Mouse (Mus musculus) left cerebral cortex, postnatal 4 days (tissue): Measurements from ENCODE around the gene Ap1g1. TPM values are rescaled to one million over a fixed set of nuclear protein-coding genes. Genes with fewer than 3 reads are reported as not detected.
"Not testable (repeated sequence)": the region's sequence is repeated elsewhere in the genome, so short reads cannot be mapped to it uniquely, and the experiment has no call there.

Source experiments
- DNase-seq: peaks from one replicate; pipeline ENCODE4 v3.0.0-alpha.2; 2022
- intact Hi-C: fragments of 180-260 bp; cut with DNase I; formaldehyde crosslinking; loops from one replicate; pipeline ENCODE4 v1.15.1; 2025
- total RNA-seq, 2 experiments: library from RNA; stranded (reverse); gene quantifications; 2 replicates each; pipeline ENCODE4 v1.2.3; 2021

The Ap1g1 gene
- total RNA-seq, 2 experiments from 2014 or later, result 110 to 116 TPM

- intact Hi-C loops, result no loop called here
Measured at GRCm38 (mm10) chr8:109863398-109863797, 85.0 kb downstream of the Ap1g1 start.

DNA sequence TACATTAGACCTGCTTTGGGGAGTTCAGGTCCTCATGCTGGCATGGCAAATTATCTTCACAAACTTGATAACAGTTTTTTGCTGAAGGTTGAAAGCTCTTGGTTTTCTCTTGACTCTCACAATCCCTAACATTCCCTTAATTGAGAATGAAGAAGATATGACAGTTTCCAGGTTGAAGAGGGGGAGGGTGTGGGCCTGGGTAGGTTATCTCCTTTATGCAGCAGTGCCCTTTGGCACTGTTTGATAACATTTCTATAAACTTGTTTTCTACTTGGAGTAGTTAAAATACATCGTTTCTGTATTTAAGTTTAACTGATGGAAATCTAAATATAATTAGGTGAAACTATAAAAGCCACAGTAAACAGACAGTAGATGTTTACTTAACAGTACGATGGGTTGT is 86.4 kb downstream of the Ap1g1 start:
- no peak for DNase-seq
- intact Hi-C loops, result no loop called here

More at GRCm38 (mm10) chr8:109863398-109863797, 85.0 kb downstream of the Ap1g1 start:
- DNase-seq, result no peak

GRCm38 (mm10) chr8:109865536-109865935 is 87.2 kb downstream of the Ap1g1 start:
- DNase-seq, result no peak
- intact Hi-C loops, result no loop called here

DNA sequence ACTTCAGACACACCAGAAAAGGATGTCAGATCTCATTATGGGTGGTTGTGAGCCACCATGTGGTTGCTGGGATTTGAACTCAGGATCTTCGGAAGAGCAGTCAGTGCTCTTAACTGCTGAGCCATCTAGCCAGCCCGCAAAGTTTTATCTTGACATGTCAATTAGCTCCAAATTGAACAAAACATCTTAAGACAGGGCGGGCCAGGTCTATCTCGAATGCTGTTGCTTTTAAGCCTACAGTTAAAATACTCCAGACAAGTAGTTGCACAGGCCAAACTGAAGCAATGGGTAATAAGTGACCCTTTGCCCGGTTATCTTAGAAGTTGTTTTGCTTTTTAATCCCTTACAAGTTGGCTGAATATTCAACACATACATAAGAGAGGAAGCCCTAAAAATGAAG is 88.3 kb downstream of the Ap1g1 start:
- DNase-seq, result no peak
- intact Hi-C loops, result no loop called here

GRCm38 (mm10) chr8:109868003-109868679 is 89.8 kb downstream of the Ap1g1 start, which contains the start of gene Phlpp2:
Phlpp2 (plus strand) TSS chr8:109868542.
- intact Hi-C loops, result no loop called here
- peak; percentile 96 for DNase-seq

- intact Hi-C loops, result no loop called here
- peak; percentile 37 for DNase-seq
Measured at GRCm38 (mm10) chr8:109868680-109869361, 90.5 kb downstream of the Ap1g1 start.

DNA sequence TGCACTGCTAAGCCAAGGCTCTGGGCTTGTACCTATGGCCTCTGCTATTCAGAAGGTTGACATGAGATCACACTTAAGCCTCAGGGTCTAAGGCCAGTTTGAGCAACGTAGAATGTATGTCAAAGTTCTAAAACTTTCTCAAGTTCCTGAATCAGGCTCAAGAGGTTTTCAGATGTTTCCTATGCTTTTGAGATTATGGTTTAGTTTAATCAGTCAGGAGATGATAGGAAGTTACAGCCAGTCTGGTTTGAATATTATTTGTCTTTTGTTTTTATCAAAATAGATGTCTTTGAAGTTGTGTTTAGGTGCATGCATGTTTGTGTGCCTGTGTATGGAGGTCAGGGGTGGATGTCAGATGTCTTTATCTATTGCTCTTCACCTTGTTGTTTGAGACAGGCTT is 92.7 kb downstream of the Ap1g1 start:
- no peak for DNase-seq
- intact Hi-C loops, result no loop called here

DNA sequence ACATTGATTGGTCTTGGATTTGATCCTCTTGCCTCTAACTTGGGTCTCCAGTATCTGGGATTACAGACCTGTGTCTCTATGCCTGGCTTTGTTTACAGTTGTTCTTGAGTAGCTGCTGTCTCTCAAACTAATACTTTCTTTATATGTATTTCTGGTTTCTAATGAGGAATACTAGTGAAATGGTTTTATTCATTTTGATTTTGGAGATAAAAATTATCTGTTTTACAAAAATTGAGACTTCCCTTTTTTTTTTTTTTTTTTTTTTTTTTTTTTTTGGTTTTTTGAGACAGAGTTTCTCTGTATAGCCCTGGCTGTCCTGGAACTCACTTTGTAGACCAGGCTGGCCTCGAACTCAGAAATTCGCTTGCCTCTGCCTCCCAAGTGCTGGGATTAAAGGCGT is 95.4 kb downstream of the Ap1g1 start:
- DNase-seq, intact Hi-C loops: not testable (repeated sequence)

GRCm38 (mm10) chr8:109880012-109880662 is 101.8 kb downstream of the Ap1g1 start:
- intact Hi-C loops, result no loop called here

DNA sequence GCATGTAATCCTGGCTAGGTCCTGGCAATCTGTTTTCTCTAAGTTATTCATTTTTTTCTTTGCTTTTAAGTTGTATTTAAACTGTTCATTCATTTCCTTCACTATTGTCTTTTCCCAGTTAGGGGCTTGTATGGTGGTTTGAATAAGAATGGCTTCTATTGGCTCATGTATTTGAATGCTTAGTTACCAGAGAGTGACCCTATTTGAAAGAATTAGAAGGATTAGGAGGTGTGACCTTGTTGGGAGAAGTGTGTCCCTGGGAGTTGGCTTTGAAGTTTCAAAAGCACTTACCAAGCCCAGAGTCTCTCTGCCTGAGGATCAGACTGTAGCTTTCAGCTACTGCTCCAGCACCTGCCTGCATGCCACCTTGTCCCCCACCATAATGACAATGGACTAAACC is 106.9 kb downstream of the Ap1g1 start:
- intact Hi-C loops, result no loop called here
- no peak for DNase-seq

More at GRCm38 (mm10) chr8:109880012-109880662, 101.8 kb downstream of the Ap1g1 start:
- no peak for DNase-seq

DNA sequence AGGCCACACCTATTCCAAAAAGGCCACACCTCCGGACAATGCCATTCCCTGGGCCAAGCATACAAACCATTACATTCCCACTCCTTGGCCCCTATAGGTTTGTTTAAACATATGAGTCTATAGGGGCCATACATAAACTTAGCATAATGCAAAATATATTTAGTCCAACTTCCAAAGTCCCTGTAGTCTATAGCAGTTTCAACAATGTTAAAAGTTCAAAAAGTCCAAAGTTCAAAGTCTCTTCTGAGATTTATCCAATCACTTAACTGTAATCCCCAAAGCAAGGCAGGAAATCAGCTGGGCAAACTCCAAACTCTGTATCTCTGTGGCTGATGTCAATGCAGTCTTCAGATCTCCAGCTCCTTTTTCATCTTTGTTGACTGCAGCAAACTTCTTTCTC is 110.9 kb downstream of the Ap1g1 start:
- intact Hi-C loops, result no loop called here

DNA sequence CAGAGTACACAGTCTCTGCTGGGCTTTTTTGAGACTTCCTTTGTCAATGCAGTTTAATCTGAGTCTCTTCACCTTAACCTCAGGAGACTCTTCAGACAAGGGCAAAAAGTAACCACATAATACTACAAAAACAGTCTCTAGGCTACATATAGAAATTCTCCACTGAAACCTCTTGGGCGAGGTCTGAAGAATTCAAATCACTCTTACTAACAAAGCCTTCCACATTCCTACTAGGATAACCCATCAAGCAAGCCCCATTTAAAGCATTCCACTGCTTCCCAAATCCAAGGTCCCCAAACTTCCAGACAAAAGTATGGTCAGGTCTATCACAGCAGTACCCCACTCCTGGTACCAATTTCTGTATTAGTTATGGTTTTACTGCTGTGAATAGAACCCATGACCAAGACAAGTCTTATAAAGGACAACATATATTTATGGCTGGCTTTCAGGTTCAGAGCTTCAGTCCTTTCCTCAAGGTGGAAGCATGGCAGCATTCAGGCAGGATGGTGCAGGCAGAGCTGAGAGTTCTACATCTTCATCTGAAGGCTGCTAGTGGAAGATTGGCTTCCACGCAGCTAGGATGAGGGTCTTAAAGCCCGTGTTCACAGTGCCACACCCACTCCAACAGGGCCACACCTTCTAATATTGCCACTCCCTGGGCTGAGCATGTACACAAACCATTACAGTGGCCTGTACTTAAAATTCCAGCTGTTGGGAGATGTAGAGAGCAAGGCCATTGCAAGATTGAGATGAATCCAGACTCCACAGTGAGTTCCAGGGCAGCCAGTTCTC is 112.6 kb downstream of the Ap1g1 start:
- no peak for DNase-seq
- intact Hi-C loops, result no loop called here

More for the DNA sequence above, 110.9 kb downstream of the Ap1g1 start:
- DNase-seq, result no peak

GRCm38 (mm10) chr8:109894636-109895035 is 116.3 kb downstream of the Ap1g1 start:
- intact Hi-C loops, result no loop called here
- DNase-seq, result no peak

- DNase-seq, result no peak
- intact Hi-C loops, result no loop called here
Measured at GRCm38 (mm10) chr8:109895355-109895754, 117.0 kb downstream of the Ap1g1 start.

GRCm38 (mm10) chr8:109902379-109902778 is 124.0 kb downstream of the Ap1g1 start:
- no peak for DNase-seq
- intact Hi-C loops, result no loop called here

GRCm38 (mm10) chr8:109903909-109904469 is 125.6 kb downstream of the Ap1g1 start:
- intact Hi-C loops, result no loop called here
- DNase-seq, result no peak

- no peak for DNase-seq
- intact Hi-C loops, result no loop called here
Measured at GRCm38 (mm10) chr8:109904928-109905668, 126.7 kb downstream of the Ap1g1 start.

- intact Hi-C loops, result no loop called here
- no peak for DNase-seq
Measured at GRCm38 (mm10) chr8:109906907-109907306, 128.6 kb downstream of the Ap1g1 start.

- no peak for DNase-seq
- intact Hi-C loops, result no loop called here
Measured at GRCm38 (mm10) chr8:109907376-109907775, 129.0 kb downstream of the Ap1g1 start.
